Mouse (Mus musculus) erythroblast, embryonic 14.5 days (primary cell): ENCODE measurements at regions not wholly inside any gene's neighbourhood (a gene's known extent, or its start where the extent isn't known, plus 50 kb on each side); places are given as distances from the start of the nearest gene placed in this dataset.

Experiments
- GATA1 ChIP-seq: IDR thresholded peaks from 2 replicates; pipeline ENCODE4 v1.6.1; 2012; ENCODE audit warnings: low read length, inconsistent platforms, mixed read lengths
- TAL1 ChIP-seq: IDR thresholded peaks from 3 replicates; pipeline ENCODE4 v1.6.1; 2012; ENCODE audit warnings: low read length, inconsistent platforms, mixed read lengths

GRCm38 (mm10) chr8:88417307-88418095, 55.5 kb upstream of the Brd7 start:
- TF ChIP-seq GATA1 (no peak), TAL1 (no peak)
